Mouse (Mus musculus) G1E (cell line): ENCODE measurements around the gene Abcb8.

Source experiments
- CTCF ChIP-seq: IDR thresholded peaks from 2 replicates; pipeline ENCODE4 v1.5.1; 2012; ENCODE audit warnings: low read depth, low read length, inconsistent platforms, mixed read lengths
- POLR2AphosphoS5 ChIP-seq: IDR thresholded peaks from 2 replicates; pipeline ENCODE4 v1.6.1; 2012; ENCODE audit warnings: low read depth, low read length, inconsistent platforms; ENCODE audit not compliant: insufficient replicate concordance

GRCm38 (mm10) chr5:24445428-24446080 lies 52.1 kb downstream of the Abcb8 start:
- TF ChIP-seq POLR2AphosphoS5 (no peak), CTCF (no peak)
